1 mouse cellular context compared by ENCODE assay signal in the genomic region with DNA sequence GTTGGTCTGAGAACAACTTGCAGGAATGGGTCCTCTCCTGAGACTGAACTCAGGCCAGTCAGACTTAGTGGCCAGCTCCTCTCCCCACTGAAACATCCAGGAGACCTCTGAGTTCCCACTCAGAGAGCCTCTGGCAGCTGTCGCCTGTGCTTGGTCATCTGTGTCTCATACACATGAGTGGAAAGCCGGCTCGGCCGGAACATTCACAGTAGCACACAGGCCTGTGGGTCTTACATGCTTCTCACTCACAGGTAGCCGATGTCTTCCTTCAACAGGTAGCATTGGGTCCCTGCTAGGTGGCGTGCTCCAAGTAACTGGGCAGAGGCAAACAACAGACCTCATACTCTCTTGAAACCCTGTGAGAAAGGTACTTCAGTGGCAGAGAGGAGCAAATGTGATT.
TF ChIP-seq lines count a peak whose summit lies in the region.

No protein-coding gene starts in this region.

TF ChIP-seq in MEL, 35 proteins besides CTCF, POLR2A, EP300 and RAD21:
- TF ChIP-seq KAT2A (conservative IDR thresholded peaks at IDR 0.05; ENCODE audit: low read depth, low read length), result no peak
- TF ChIP-seq ZMIZ1 (IDR thresholded peaks at IDR 0.05; ENCODE audit: low read depth, low read length), result no peak
- no peak for TF ChIP-seq TBP (IDR thresholded peaks at IDR 0.05; ENCODE audit: low read depth, low read length)
- no peak for TF ChIP-seq POLR2AphosphoS5 (IDR thresholded peaks at IDR 0.05; ENCODE audit: borderline replicate concordance, low read depth, low read length)
- no peak for TF ChIP-seq UBTF (IDR thresholded peaks at IDR 0.05; ENCODE audit: borderline replicate concordance, insufficient read depth, low read depth, low read length)
- TF ChIP-seq SIN3A (IDR thresholded peaks at IDR 0.05; ENCODE audit: low read length), result no peak
- no peak for TF ChIP-seq TAL1 (IDR thresholded peaks at IDR 0.05; ENCODE audit: low read length)
- no peak for TF ChIP-seq GABPA (IDR thresholded peaks at IDR 0.05; ENCODE audit: low read depth, low read length)
- no peak for TF ChIP-seq NELFE (IDR thresholded peaks at IDR 0.05; ENCODE audit: low read depth, low read length)
- TF ChIP-seq JUND (IDR thresholded peaks at IDR 0.05; ENCODE audit: low read depth, low read length), result no peak
- no peak for TF ChIP-seq ZNF384 (IDR thresholded peaks at IDR 0.05; ENCODE audit: low read depth, low read length)
- TF ChIP-seq POLR2AphosphoS2 (IDR thresholded peaks at IDR 0.05; ENCODE audit: low read length), result no peak
- no peak for TF ChIP-seq CHD1 (IDR thresholded peaks at IDR 0.05; ENCODE audit: low read depth, low read length)
- no peak for TF ChIP-seq MXI1 (IDR thresholded peaks at IDR 0.05; ENCODE audit: low read depth, low read length)
- no peak for TF ChIP-seq HCFC1 (IDR thresholded peaks at IDR 0.05; ENCODE audit: low read depth, low read length)
- no peak for TF ChIP-seq USF2 (IDR thresholded peaks at IDR 0.05; ENCODE audit: borderline replicate concordance in 1 of 2, insufficient read depth in 1 of 2, low read depth in 1 of 2, low read length in 2 of 2)
TF ChIP-seq in MEL: peak in this region for 0.
